Mouse (Mus musculus) C2C12 (cell line): ENCODE measurements around the gene Prkce.

ENCODE experiments used
- CTCF ChIP-seq: IDR thresholded peaks from one replicate; pipeline ENCODE4 v1.5.1; 2011; ENCODE audit not compliant: control insufficient read depth, insufficient read depth, insufficient read length
- FOSL1 ChIP-seq: IDR thresholded peaks from one replicate; pipeline ENCODE4 v1.8.0; 2011; ENCODE audit warnings: mild to moderate bottlenecking, low read length; ENCODE audit not compliant: poor library complexity, insufficient read depth, severe bottlenecking
- MAX ChIP-seq: IDR thresholded peaks from one replicate; pipeline ENCODE4 v1.6.1; 2011; ENCODE audit warnings: mild to moderate bottlenecking, control low read depth
- MYOD1 ChIP-seq: IDR thresholded peaks from one replicate; pipeline ENCODE4 v1.6.1; 2011; ENCODE audit warnings: low read depth; ENCODE audit not compliant: control insufficient read depth, insufficient read length
- MYOG ChIP-seq: IDR thresholded peaks from one replicate; pipeline ENCODE4 v1.6.1; 2011; ENCODE audit not compliant: control insufficient read depth, insufficient read length; ENCODE audit errors: extremely low read depth
- USF1 ChIP-seq: IDR thresholded peaks from one replicate; pipeline ENCODE4 v1.6.1; 2011; ENCODE audit warnings: low read depth, mild to moderate bottlenecking, control low read depth, moderate library complexity

- no peak for TF ChIP-seq USF1
- no peak for TF ChIP-seq CTCF
- TF ChIP-seq MYOD1 = no peak
- no peak for TF ChIP-seq MAX
- no peak for TF ChIP-seq MYOG
- TF ChIP-seq FOSL1 = no peak
Observed at GRCm38 (mm10) chr17:86324756-86325155, 157.2 kb downstream of the Prkce start.
